ENCODE assay signal across 20 mouse cellular contexts in genomic region chr10:27123763-27124162, GRCm38 (mm10).
DNase-seq lines count a peak whose midpoint lies in the region; ATAC-seq and TF ChIP-seq lines count a peak whose summit lies in the region.
"Had no signal": no experiment of that assay in that cellular context is flagged by ENCODE, and none has a peak within 500 bp of the region (broad histone marks: within the 10 kb centered on the region; RNA-seq: fewer than 3 reads in every experiment).

No protein-coding gene starts in this region.

- H3K4me1 ChIP-seq in forebrain, embryonic 16.5 days (replicated peaks; ENCODE audit: control insufficient read depth, insufficient read depth, low read length): no peaks in the 10 kb centered on the region
- H3K4me1 ChIP-seq in forebrain, embryonic 15.5 days: no peaks in the 10 kb centered on the region
- H3K4me1 ChIP-seq in limb, embryonic 14.5 days (ENCODE audit: control insufficient read depth, insufficient read depth, low read length): no peaks in the 10 kb centered on the region
- H3K4me1 ChIP-seq in limb, embryonic 10.5 days: no peaks in the 10 kb centered on the region
- H3K4me1 ChIP-seq in kidney, embryonic 14.5 days (ENCODE audit: control insufficient read depth, insufficient read depth, low read length): no peaks in the 10 kb centered on the region
- H3K4me1 ChIP-seq: embryonic facial prominence, embryonic 15.5 days; forebrain, embryonic 10.5 days; intestine, embryonic 15.5 days; limb, embryonic 15.5 days; liver, embryonic 15.5 days; midbrain, embryonic 12.5 days; neural tube, embryonic 12.5 days had no signal

- H3K9me3 ChIP-seq in forebrain, embryonic 16.5 days (ENCODE audit: control insufficient read depth, low read length): no peaks in the 10 kb centered on the region
- no peaks in the 10 kb centered on the region for H3K9me3 ChIP-seq in forebrain, embryonic 15.5 days
- no peaks in the 10 kb centered on the region for H3K9me3 ChIP-seq in limb, embryonic 14.5 days (ENCODE audit: control insufficient read depth, low read length)
- no peaks in the 10 kb centered on the region for H3K9me3 ChIP-seq in limb, embryonic 10.5 days (replicated peaks)
- no peaks in the 10 kb centered on the region for H3K9me3 ChIP-seq in kidney, embryonic 14.5 days (ENCODE audit: control insufficient read depth, low read length)
- H3K9me3 ChIP-seq: embryonic facial prominence, embryonic 15.5 days; forebrain, embryonic 10.5 days; heart, embryonic 13.5 days; intestine, embryonic 15.5 days; limb, embryonic 15.5 days; liver, embryonic 15.5 days; midbrain, embryonic 12.5 days; neural tube, embryonic 12.5 days had no signal

- no peak for TF ChIP-seq POLR2A in limb, embryonic 14.5 days (IDR thresholded peaks at IDR 0.05; ENCODE audit: borderline replicate concordance, extremely low read depth, insufficient read depth, insufficient read length)

- no peak overlapping the region for H3K4me2 ChIP-seq in forebrain, embryonic 16.5 days (ENCODE audit: low read length)
- no peak overlapping the region for H3K4me2 ChIP-seq in forebrain, embryonic 15.5 days (replicated peaks)
- no peak overlapping the region for H3K4me2 ChIP-seq in limb, embryonic 14.5 days (replicated peaks; ENCODE audit: low read depth, low read length, severe bottlenecking)
- no peak overlapping the region for H3K4me2 ChIP-seq in kidney, embryonic 14.5 days (replicated peaks; ENCODE audit: low read depth, low read length)
- H3K4me2 ChIP-seq: embryonic facial prominence, embryonic 15.5 days; heart, embryonic 13.5 days; hindbrain, embryonic 14.5 days; intestine, embryonic 15.5 days; limb, embryonic 15.5 days; liver, embryonic 15.5 days; midbrain, embryonic 12.5 days; neural tube, embryonic 12.5 days had no signal

- no peak overlapping the region for H3K4me3 ChIP-seq in forebrain, embryonic 16.5 days (replicated peaks; ENCODE audit: low read length)
- no peak overlapping the region for H3K4me3 ChIP-seq in forebrain, embryonic 15.5 days
- no peak overlapping the region for H3K4me3 ChIP-seq in limb, embryonic 14.5 days (replicated peaks; ENCODE audit: low read length)
- no peak overlapping the region for H3K4me3 ChIP-seq in limb, embryonic 10.5 days
- no peak overlapping the region for H3K4me3 ChIP-seq in kidney, embryonic 14.5 days (ENCODE audit: low read length)
- H3K4me3 ChIP-seq: embryonic facial prominence, embryonic 15.5 days; forebrain, embryonic 10.5 days; heart, embryonic 13.5 days; intestine, embryonic 15.5 days; limb, embryonic 15.5 days; liver, embryonic 15.5 days; midbrain, embryonic 12.5 days; neural tube, embryonic 12.5 days had no signal

- H3K36me3 ChIP-seq in forebrain, embryonic 16.5 days (ENCODE audit: control insufficient read depth, insufficient read depth): no peaks in the 10 kb centered on the region
- no peaks in the 10 kb centered on the region for H3K36me3 ChIP-seq in forebrain, embryonic 15.5 days
- H3K36me3 ChIP-seq in limb, embryonic 14.5 days (ENCODE audit: control insufficient read depth, insufficient read depth, low read length): no peaks in the 10 kb centered on the region
- no peaks in the 10 kb centered on the region for H3K36me3 ChIP-seq in limb, embryonic 10.5 days
- H3K36me3 ChIP-seq in kidney, embryonic 14.5 days (ENCODE audit: control insufficient read depth, insufficient read depth, low read length): no peaks in the 10 kb centered on the region
- H3K36me3 ChIP-seq: embryonic facial prominence, embryonic 15.5 days; forebrain, embryonic 10.5 days; heart, embryonic 13.5 days; intestine, embryonic 15.5 days; limb, embryonic 15.5 days; liver, embryonic 15.5 days; midbrain, embryonic 12.5 days; neural tube, embryonic 12.5 days had no signal

- H3K27ac ChIP-seq in forebrain, embryonic 16.5 days (ENCODE audit: low read length): no peak overlapping the region
- H3K27ac ChIP-seq in forebrain, embryonic 15.5 days (replicated peaks): no peak overlapping the region
- H3K27ac ChIP-seq in limb, embryonic 14.5 days (replicated peaks; ENCODE audit: low read depth, low read length): no peak overlapping the region
- H3K27ac ChIP-seq in limb, embryonic 10.5 days: no peak overlapping the region
- no peak overlapping the region for H3K27ac ChIP-seq in kidney, embryonic 14.5 days (ENCODE audit: low read depth, low read length)
- H3K27ac ChIP-seq: embryonic facial prominence, embryonic 15.5 days; forebrain, embryonic 10.5 days; heart, embryonic 13.5 days; hindbrain, embryonic 14.5 days; intestine, embryonic 15.5 days; kidney, postnatal 0 days; limb, embryonic 15.5 days; liver, embryonic 15.5 days; midbrain, embryonic 12.5 days; neural tube, embryonic 12.5 days had no signal

- DNase-seq in limb, embryonic 14.5 days (ENCODE audit: low spot score): peak; percentile 46
- no peak for DNase-seq in limb, embryonic 10.5 days (ENCODE audit: low spot score)
- DNase-seq in right cerebral cortex, postnatal 10 days (ENCODE audit: low spot score in 2 of 2): peak; percentile 30 to 44
- DNase-seq in right cerebral cortex, adult 2 months (ENCODE audit: low spot score in 2 of 2): no peak
- DNase-seq: B cell, adult 2 months; cerebellum, adult 9-11 months; thymus, postnatal 36 days had no signal

- ATAC-seq in forebrain, embryonic 16.5 days: peak; percentile 28; the same call in 1 of the 2 replicates
- no peak for ATAC-seq in forebrain, embryonic 15.5 days (replicated peaks)
- ATAC-seq in limb, embryonic 14.5 days (ENCODE audit: low FRiP score, low read depth): no peak
- no peak for ATAC-seq in kidney, embryonic 14.5 days (ENCODE audit: low FRiP score, low TSS enrichment)
- ATAC-seq: intestine, embryonic 15.5 days had no signal

- H3K27me3 ChIP-seq in forebrain, embryonic 16.5 days (replicated peaks; ENCODE audit: control insufficient read depth, insufficient read depth, low read length): no peaks in the 10 kb centered on the region
- H3K27me3 ChIP-seq in forebrain, embryonic 15.5 days: no peaks in the 10 kb centered on the region
- H3K27me3 ChIP-seq in limb, embryonic 14.5 days (ENCODE audit: control insufficient read depth, insufficient read depth, low read length): no peaks in the 10 kb centered on the region
- no peaks in the 10 kb centered on the region for H3K27me3 ChIP-seq in limb, embryonic 10.5 days (ENCODE audit: low read depth, poor library complexity, severe bottlenecking)
- no peaks in the 10 kb centered on the region for H3K27me3 ChIP-seq in kidney, embryonic 14.5 days (ENCODE audit: control insufficient read depth, insufficient read depth, low read length)
- H3K27me3 ChIP-seq: embryonic facial prominence, embryonic 15.5 days; heart, embryonic 13.5 days; intestine, embryonic 15.5 days; limb, embryonic 15.5 days; liver, embryonic 15.5 days; midbrain, embryonic 12.5 days; neural tube, embryonic 12.5 days had no signal

- H3K9ac ChIP-seq in forebrain, embryonic 16.5 days (replicated peaks; ENCODE audit: low read depth, low read length): no peak overlapping the region
- no peak overlapping the region for H3K9ac ChIP-seq in forebrain, embryonic 15.5 days (replicated peaks)
- H3K9ac ChIP-seq in limb, embryonic 14.5 days (ENCODE audit: low read depth, low read length, severe bottlenecking): no peak overlapping the region
- no peak overlapping the region for H3K9ac ChIP-seq in kidney, embryonic 14.5 days (ENCODE audit: low read depth, low read length)
- H3K9ac ChIP-seq: embryonic facial prominence, embryonic 15.5 days; heart, embryonic 13.5 days; hindbrain, embryonic 14.5 days; intestine, embryonic 15.5 days; limb, embryonic 15.5 days; liver, embryonic 15.5 days; midbrain, embryonic 12.5 days; neural tube, embryonic 12.5 days had no signal

- WGBS in forebrain, embryonic 16.5 days: 51% methylated on average over 5 of the region's 5 CpGs
- 55% methylated on average over 5 of the region's 5 CpGs for WGBS in forebrain, embryonic 15.5 days
- 71% methylated on average over 5 of the region's 5 CpGs for WGBS in limb, embryonic 14.5 days
- WGBS in limb, embryonic 10.5 days: 88% methylated on average over 5 of the region's 5 CpGs
- 81% methylated on average over 5 of the region's 5 CpGs for WGBS in kidney, embryonic 14.5 days

Comparison
In these comparisons a context has a peak if more than half of its experiments do, and no peak if none do; other contexts are left out.
1. DNase-seq: peak in limb, embryonic 14.5 days (single experiment) and right cerebral cortex, postnatal 10 days (2 of 2); none in limb, embryonic 10.5 days (single experiment) and right cerebral cortex, adult 2 months (0 of 2).